ENCODE assay signal across 25 mouse cellular contexts in the genomic region with DNA sequence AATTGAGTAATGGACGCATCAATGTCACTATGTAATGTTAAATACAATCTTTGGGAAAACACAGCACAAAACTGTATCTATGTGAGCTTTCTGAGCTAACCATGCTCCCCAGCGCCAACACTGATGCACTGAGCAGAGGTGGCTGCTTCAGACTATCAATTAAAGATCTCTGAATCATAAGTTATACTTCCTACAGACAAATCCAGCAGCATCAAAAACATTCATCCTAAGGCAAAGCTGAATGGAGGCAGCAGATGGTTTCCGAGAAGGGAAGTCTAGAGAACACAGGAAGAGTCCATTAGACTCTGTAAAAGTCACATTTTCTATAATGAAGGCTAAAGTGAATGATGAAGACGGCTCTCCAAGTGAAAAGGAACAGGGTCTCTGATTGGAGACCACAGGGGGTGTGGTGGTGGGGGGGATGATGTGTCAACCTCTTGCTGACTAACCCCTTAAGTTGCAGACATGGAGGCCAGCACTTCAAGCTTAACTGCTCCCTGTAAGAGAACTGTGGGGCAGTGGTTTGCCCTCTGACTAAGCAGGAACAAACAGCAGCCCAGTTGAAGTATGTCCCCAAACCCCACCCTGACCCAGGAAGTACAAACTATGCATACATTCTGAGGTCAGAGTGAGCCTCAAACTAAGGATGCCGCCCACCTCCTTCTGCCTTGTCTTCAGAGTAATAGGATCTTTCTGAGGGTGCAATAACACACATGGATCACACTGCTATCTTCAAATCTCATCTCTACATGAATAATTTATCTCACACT. TPM values are rescaled to one million over a fixed set of nuclear protein-coding genes. Genes with fewer than 3 reads are reported as not detected.
DNase-seq lines count a peak whose midpoint lies in the region; ATAC-seq and TF ChIP-seq lines count a peak whose summit lies in the region.
"Had no signal": no experiment of that assay in that cellular context is flagged by ENCODE, and none has a peak within 500 bp of the region (broad histone marks: within the 10 kb centered on the region; RNA-seq: fewer than 3 reads in every experiment).

No protein-coding gene starts in this region.

- H3K4me3 ChIP-seq in ES-E14 (ENCODE audit: insufficient read depth in 1 of 2, low read depth in 1 of 2, low read length in 2 of 2, poor library complexity in 1 of 2, severe bottlenecking in 1 of 2) = no peak overlapping the region
- no peak overlapping the region for H3K4me3 ChIP-seq in stomach, postnatal 0 days (ENCODE audit: low read depth, low read length)
- H3K4me3 ChIP-seq: forebrain, embryonic 10.5 days; hindbrain, embryonic 10.5 days; layer of hippocampus, adult 2 months; limb, embryonic 13.5 days; neural tube, embryonic 12.5 days had no signal

- TF ChIP-seq CTCF in stomach, postnatal 0 days (IDR thresholded peaks at IDR 0.05; ENCODE audit: low read depth) = no peak

- no peak overlapping the region for H3K4me2 ChIP-seq in stomach, postnatal 0 days (replicated peaks; ENCODE audit: low read depth)
- H3K4me2 ChIP-seq: limb, embryonic 13.5 days; lung, embryonic 14.5 days; neural tube, embryonic 12.5 days had no signal

- H3K4me1 ChIP-seq in ES-E14 (ENCODE audit: control insufficient read depth in 2 of 2, insufficient read depth in 2 of 2, low read length in 2 of 2, poor library complexity in 1 of 2) = peaks cover 9% of the 10 kb centered on the region in 2 experiments; a peak in 3 of 4 replicates
- H3K4me1 ChIP-seq in stomach, postnatal 0 days (replicated peaks; ENCODE audit: control insufficient read depth, insufficient read depth) = no peaks in the 10 kb centered on the region

- H3K27me3 ChIP-seq in stomach, postnatal 0 days (ENCODE audit: control insufficient read depth, insufficient read depth, low read length) = no peaks in the 10 kb centered on the region
- H3K27me3 ChIP-seq: limb, embryonic 13.5 days; neural tube, embryonic 12.5 days had no signal

- no peak for TF ChIP-seq EP300 in stomach, postnatal 0 days (optimal IDR thresholded peaks at IDR 0.05)

- DNase-seq in urinary bladder, postnatal 14 days (ENCODE audit: low spot score) = peak; percentile 20
- DNase-seq in urinary bladder, postnatal 36 days (ENCODE audit: low spot score in 2 of 2) = no peak
- no peak for DNase-seq in ES-E14 (ENCODE audit: low read depth, low spot score)
- peak; percentile 60 for DNase-seq in brain, adult 2 months (ENCODE audit: low read depth, low spot score)
- no peak for DNase-seq in stomach, postnatal 0 days (ENCODE audit: low spot score)
- no peak for DNase-seq in layer of hippocampus, adult 9-11 months
- DNase-seq in adrenal gland, postnatal 14 days = no peak
- no peak for DNase-seq in heart, postnatal 4 days
- DNase-seq: cerebellum, adult 11-12 months; cerebellum, postnatal 14 days; forebrain, postnatal 0 days; gastrocnemius, postnatal 36 days; kidney, adult 8-10 months; kidney, postnatal 14 days; lung, embryonic 14.5 days; lung, postnatal 4 days; midbrain, embryonic 14.5 days; right cerebral cortex, adult 18-20 months; thymus, adult 2 months had no signal

- in situ Hi-C loops in ES-E14 (cut with MboI; ENCODE audit: low sequenced_read_pairs in 2 of 2, unreplicated experiment in 2 of 2) = no loop called here

- 71% methylated on average over 5 of the region's 5 CpGs for WGBS in stomach, postnatal 0 days

- H3K27ac ChIP-seq in ES-E14 (ENCODE audit: insufficient read depth, low read depth, low read length, poor library complexity, severe bottlenecking) = no peak overlapping the region
- no peak overlapping the region; the same call in 1 of the 2 replicates for H3K27ac ChIP-seq in stomach, postnatal 0 days (replicated peaks)
- H3K27ac ChIP-seq: forebrain, embryonic 10.5 days; hindbrain, embryonic 10.5 days; layer of hippocampus, adult 2 months; limb, embryonic 13.5 days; liver, embryonic 14.5 days; neural tube, embryonic 12.5 days had no signal

- no peak overlapping the region for H3K9ac ChIP-seq in ES-E14 (ENCODE audit: insufficient read depth, low read depth, low read length, poor library complexity, severe bottlenecking)
- no peak overlapping the region for H3K9ac ChIP-seq in stomach, postnatal 0 days (ENCODE audit: low read length)
- H3K9ac ChIP-seq: forebrain, postnatal 0 days; limb, embryonic 13.5 days; liver, embryonic 14.5 days; lung, embryonic 14.5 days; neural tube, embryonic 12.5 days had no signal

- peak; percentile 84 for ATAC-seq in stomach, postnatal 0 days (ENCODE audit: low FRiP score, low TSS enrichment)
- ATAC-seq: forebrain, postnatal 0 days had no signal

- no peaks in the 10 kb centered on the region for H3K9me3 ChIP-seq in ES-E14 (ENCODE audit: control insufficient read depth, insufficient read depth, low read depth, low read length)
- H3K9me3 ChIP-seq in stomach, postnatal 0 days (ENCODE audit: control insufficient read depth, low read length) = no peaks in the 10 kb centered on the region
- H3K9me3 ChIP-seq: forebrain, embryonic 10.5 days; hindbrain, embryonic 10.5 days; limb, embryonic 13.5 days; neural tube, embryonic 12.5 days had no signal

- H3K36me3 ChIP-seq in ES-E14 (ENCODE audit: control insufficient read depth, insufficient read depth, low read length, poor library complexity, severe bottlenecking) = no peaks in the 10 kb centered on the region
- no peaks in the 10 kb centered on the region for H3K36me3 ChIP-seq in stomach, postnatal 0 days (ENCODE audit: control insufficient read depth, insufficient read depth, low read length)
- H3K36me3 ChIP-seq: forebrain, embryonic 10.5 days; hindbrain, embryonic 10.5 days; limb, embryonic 13.5 days; neural tube, embryonic 12.5 days had no signal

TF ChIP-seq in ES-E14, 5 proteins besides CTCF, POLR2A, EP300 and RAD21:
- 0 out of 2 replicates have a peak, but pooled peaks have one; percentile 6 for TF ChIP-seq MAFK (IDR thresholded peaks at IDR 0.05; ENCODE audit: insufficient read depth, low read depth, low read length)
- no peak for TF ChIP-seq ZC3H11A (IDR thresholded peaks at IDR 0.05; ENCODE audit: borderline replicate concordance, low read depth, low read length)
TF ChIP-seq in ES-E14: peak in this region for 1.

RNA-seq across cellular contexts. Expression of gene Ubl3, which starts 29.2 kb away (rescaled TPM):
- 75.0 and 92.5 TPM in 2 replicates for total RNA-seq in ES-E14 (2012; rRNA removed)
- polyA plus RNA-seq in stomach, postnatal 0 days (2015; fragmentation: Nextera tagmentation; extraction: Ambion mirVana) = 117 and 123 TPM in 2 replicates
- 119 and 123 TPM in 2 replicates for total RNA-seq in adrenal gland, postnatal 14 days (2021)
- 10 to 100 TPM; 71.4 to 82.6 TPM for total RNA-seq in heart, postnatal 4 days (2021)

Comparison
In these comparisons a context has a peak if more than half of its experiments do, and no peak if none do; other contexts are left out.
1. DNase-seq: peak in urinary bladder, postnatal 14 days (single experiment) and brain, adult 2 months (single experiment); none in urinary bladder, postnatal 36 days (0 of 2), ES-E14 (single experiment), stomach, postnatal 0 days (single experiment), layer of hippocampus, adult 9-11 months (single experiment), adrenal gland, postnatal 14 days (single experiment) and heart, postnatal 4 days (single experiment).